Mouse (Mus musculus): ENCODE data around the gene Tcf25. TPM values are rescaled to one million over a fixed set of nuclear protein-coding genes. Genes with fewer than 3 reads are reported as not detected.
"Not testable (repeated sequence)": the region's sequence is repeated elsewhere in the genome, so short reads cannot be mapped to it uniquely, and the experiment has no call there.

Gene Tcf25
- polyA plus RNA-seq, 1 experiment from 2014 or later = 186 TPM

- WGBS = 65% methylated on average over 7 of the region's 7 CpGs
- no peak within 1 kb of the TSS for H3K9ac ChIP-seq
- peak within 1 kb of the TSS; percentile 40 for H3K4me2 ChIP-seq (replicated peaks)
- no peaks in the 10 kb centered on the region for H3K27me3 ChIP-seq
- no peaks in the 10 kb centered on the region for H3K4me1 ChIP-seq
- ATAC-seq (ENCODE audit: insufficient number of reproducible peaks, insufficient read depth, low FRiP score, low TSS enrichment) = no peak
- peaks cover 22% of the 10 kb centered on the region for H3K9me3 ChIP-seq
- no peak within 1 kb of the TSS for H3K27ac ChIP-seq
- no peak within 1 kb of the TSS for H3K4me3 ChIP-seq
- no peaks in the 10 kb centered on the region for H3K36me3 ChIP-seq
Observed at GRCm38 (mm10) chr8:123423441-123423840, 49.9 kb downstream of the Tcf25 start, which contains the start of gene Def8. Gene Def8 (plus strand): TSS chr8:123423527.

GRCm38 (mm10) chr8:123426511-123427509 is 53.3 kb downstream of the Tcf25 start:
- WGBS = 96% methylated on average over 27 of the region's 27 CpGs
- no peaks in the 10 kb centered on the region for H3K27me3 ChIP-seq
- no peak overlapping the region for H3K4me2 ChIP-seq (replicated peaks)
- peaks cover 45% of the 10 kb centered on the region for H3K9me3 ChIP-seq
- H3K36me3 ChIP-seq = no peaks in the 10 kb centered on the region
- H3K4me1 ChIP-seq = no peaks in the 10 kb centered on the region
- H3K4me3 ChIP-seq = no peak overlapping the region
- no peak for ATAC-seq (ENCODE audit: insufficient number of reproducible peaks, insufficient read depth, low FRiP score, low TSS enrichment)
- no peak overlapping the region for H3K9ac ChIP-seq
- no peak overlapping the region for H3K27ac ChIP-seq

- no peaks in the 10 kb centered on the region for H3K36me3 ChIP-seq
- ATAC-seq (ENCODE audit: insufficient number of reproducible peaks, insufficient read depth, low FRiP score, low TSS enrichment) = no peak
- H3K4me2 ChIP-seq (replicated peaks) = no peak overlapping the region
- H3K27me3 ChIP-seq = no peaks in the 10 kb centered on the region
- 94% methylated on average over 24 of the region's 24 CpGs for WGBS
- H3K27ac ChIP-seq = no peak overlapping the region
- H3K4me3 ChIP-seq = no peak overlapping the region
- no peak overlapping the region for H3K9ac ChIP-seq
- no peaks in the 10 kb centered on the region for H3K4me1 ChIP-seq
- H3K9me3 ChIP-seq = peaks cover 54% of the 10 kb centered on the region
Observed at GRCm38 (mm10) chr8:123427639-123428275, 54.2 kb downstream of the Tcf25 start.

DNA sequence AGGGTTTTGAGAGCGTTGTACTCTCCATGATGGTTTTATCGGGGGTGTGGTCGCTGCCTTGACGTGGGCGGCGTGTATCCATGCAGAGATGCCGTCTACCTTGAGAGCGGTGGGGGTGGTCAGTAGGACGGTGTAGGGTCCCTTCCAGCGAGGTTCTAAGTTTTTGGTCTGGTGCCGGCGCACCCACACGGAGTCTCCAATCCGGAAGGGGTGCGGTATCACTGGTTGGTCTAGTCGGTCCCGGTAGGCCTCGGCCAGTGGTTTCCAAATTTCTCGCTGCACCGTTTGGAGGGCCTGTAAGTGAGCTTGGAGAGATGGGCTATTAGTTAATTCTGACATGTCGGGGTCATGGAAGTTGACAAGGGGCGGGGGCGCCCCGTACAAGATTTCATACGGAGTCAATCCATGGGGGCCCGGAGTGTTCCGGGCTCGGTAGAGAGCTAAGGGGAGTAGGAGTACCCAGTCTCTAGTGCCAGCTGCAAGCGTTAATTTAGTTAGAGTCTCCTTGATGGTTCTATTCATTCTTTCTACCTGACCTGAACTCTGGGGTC is 54.9 kb downstream of the Tcf25 start:
- Histone ChIP-seq H3K9ac (no peak overlapping the region), H3K4me2 (replicated peaks) (no peak overlapping the region), H3K27me3 (no peaks in the 10 kb centered on the region), H3K36me3 (no peaks in the 10 kb centered on the region), H3K9me3 (peaks cover 59% of the 10 kb centered on the region), H3K27ac (no peak overlapping the region), H3K4me1 (no peaks in the 10 kb centered on the region), H3K4me3 (no peak overlapping the region)
- WGBS = 97% methylated on average over 29 of the region's 29 CpGs
- no peak for ATAC-seq (ENCODE audit: insufficient number of reproducible peaks, insufficient read depth, low FRiP score, low TSS enrichment)

- Histone ChIP-seq H3K36me3 (no peaks in the 10 kb centered on the region), H3K27ac (no peak overlapping the region), H3K4me1 (no peaks in the 10 kb centered on the region), H3K9ac (no peak overlapping the region), H3K4me2 (replicated peaks) (no peak overlapping the region), H3K27me3 (no peaks in the 10 kb centered on the region), H3K4me3 (no peak overlapping the region), H3K9me3 (peaks cover 61% of the 10 kb centered on the region)
- WGBS = 94% methylated on average over 23 of the region's 23 CpGs
- no peak for ATAC-seq (ENCODE audit: insufficient number of reproducible peaks, insufficient read depth, low FRiP score, low TSS enrichment)
Observed at GRCm38 (mm10) chr8:123428939-123429721, 55.6 kb downstream of the Tcf25 start.

- H3K27ac ChIP-seq = not testable (repeated sequence)
- 97% methylated on average over 15 of the region's 15 CpGs for WGBS
Observed at GRCm38 (mm10) chr8:123429722-123430013, 56.1 kb downstream of the Tcf25 start.

GRCm38 (mm10) chr8:123430936-123431335 is 57.4 kb downstream of the Tcf25 start:
- H3K9me3 ChIP-seq = peaks cover 61% of the 10 kb centered on the region
- H3K4me2 ChIP-seq (replicated peaks); H3K4me1 ChIP-seq; H3K36me3 ChIP-seq; H3K9ac ChIP-seq; H3K27ac ChIP-seq; H3K27me3 ChIP-seq; H3K4me3 ChIP-seq; ATAC-seq (ENCODE audit: insufficient number of reproducible peaks, insufficient read depth, low FRiP score, low TSS enrichment): not testable (repeated sequence)
- 89% methylated on average over 8 of the region's 8 CpGs for WGBS

More at GRCm38 (mm10) chr8:123429722-123430013, 56.1 kb downstream of the Tcf25 start:
- ATAC-seq (ENCODE audit: insufficient number of reproducible peaks, insufficient read depth, low FRiP score, low TSS enrichment); H3K4me3 ChIP-seq; H3K36me3 ChIP-seq; H3K4me2 ChIP-seq (replicated peaks); H3K9ac ChIP-seq; H3K4me1 ChIP-seq; H3K27me3 ChIP-seq: not testable (repeated sequence)
- H3K9me3 ChIP-seq = peaks cover 61% of the 10 kb centered on the region

DNA sequence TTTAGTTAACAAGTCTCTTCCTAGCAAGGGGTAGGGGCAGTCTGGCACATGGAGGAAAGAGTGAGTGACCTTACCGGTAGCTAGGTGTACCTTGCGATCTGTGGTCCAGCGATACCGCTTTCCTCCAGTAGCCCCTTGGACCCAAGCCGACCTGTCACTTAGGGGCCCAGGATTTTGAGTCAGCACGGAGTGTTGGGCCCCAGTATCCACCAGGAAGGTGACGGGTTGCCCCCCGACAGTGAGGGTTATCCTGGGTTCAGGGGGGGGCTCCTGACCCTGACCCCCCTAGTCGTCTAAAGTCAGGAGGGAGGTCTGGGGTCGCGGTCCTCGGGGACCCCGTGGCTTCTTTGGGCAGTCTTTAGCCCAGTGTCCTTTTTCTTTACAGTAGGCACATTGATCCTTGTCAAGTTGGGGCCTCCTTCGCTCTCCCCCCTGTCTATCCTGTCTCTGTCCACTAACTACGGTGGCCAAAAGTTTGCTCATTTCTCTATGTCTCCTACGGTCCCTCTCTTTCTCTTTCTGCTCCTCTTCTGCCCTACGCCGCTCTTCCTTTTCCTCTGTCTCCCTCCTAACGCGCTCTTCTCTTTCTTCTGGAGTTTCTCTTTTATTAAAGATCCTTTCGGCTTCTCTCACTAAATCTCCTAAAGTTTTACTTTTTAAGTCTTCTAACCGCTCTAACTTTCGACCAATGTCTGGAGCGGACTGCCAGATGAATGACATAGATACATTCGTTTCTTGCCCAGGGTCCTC is 58.2 kb downstream of the Tcf25 start:
- no peaks in the 10 kb centered on the region for H3K4me1 ChIP-seq
- peaks cover 56% of the 10 kb centered on the region for H3K9me3 ChIP-seq
- WGBS = 94% methylated on average over 25 of the region's 25 CpGs

DNA sequence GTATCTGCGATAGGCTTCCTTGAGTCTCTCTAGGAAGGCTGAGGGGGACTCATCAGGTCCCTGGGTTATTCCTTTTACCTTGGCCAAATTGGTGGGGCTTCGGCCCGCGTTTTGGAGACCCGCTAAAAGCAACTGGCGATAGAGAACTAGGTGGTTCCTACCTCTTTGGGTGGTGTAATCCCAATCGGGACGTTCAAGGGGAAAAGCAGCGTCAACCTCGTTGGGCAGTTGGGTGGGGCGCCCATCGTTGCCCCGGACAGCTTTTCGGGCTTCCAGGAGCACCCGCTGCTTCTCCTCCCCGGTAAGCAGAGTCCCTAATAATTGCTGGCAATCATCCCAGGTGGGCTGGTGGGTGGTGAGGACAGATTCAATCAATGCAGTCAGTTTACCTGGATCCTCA is 58.8 kb downstream of the Tcf25 start:
- peaks cover 50% of the 10 kb centered on the region for H3K9me3 ChIP-seq
- H3K27me3 ChIP-seq = no peaks in the 10 kb centered on the region
- no peaks in the 10 kb centered on the region for H3K4me1 ChIP-seq
- H3K4me3 ChIP-seq = no peak overlapping the region
- no peak overlapping the region for H3K4me2 ChIP-seq (replicated peaks)
- H3K36me3 ChIP-seq = no peaks in the 10 kb centered on the region
- no peak for ATAC-seq (ENCODE audit: insufficient number of reproducible peaks, insufficient read depth, low FRiP score, low TSS enrichment)
- WGBS = 96% methylated on average over 16 of the region's 16 CpGs
- no peak overlapping the region for H3K27ac ChIP-seq
- H3K9ac ChIP-seq = no peak overlapping the region

More for the DNA sequence above, 58.2 kb downstream of the Tcf25 start:
- Histone ChIP-seq H3K9ac (no peak overlapping the region), H3K36me3 (no peaks in the 10 kb centered on the region), H3K4me3 (no peak overlapping the region), H3K4me2 (replicated peaks) (no peak overlapping the region), H3K27me3 (no peaks in the 10 kb centered on the region), H3K27ac (no peak overlapping the region)
- no peak for ATAC-seq (ENCODE audit: insufficient number of reproducible peaks, insufficient read depth, low FRiP score, low TSS enrichment)

GRCm38 (mm10) chr8:123433241-123433974 is 59.9 kb downstream of the Tcf25 start:
- H3K4me2 ChIP-seq (replicated peaks); ATAC-seq (ENCODE audit: insufficient number of reproducible peaks, insufficient read depth, low FRiP score, low TSS enrichment); H3K27me3 ChIP-seq; H3K27ac ChIP-seq; H3K4me3 ChIP-seq; H3K4me1 ChIP-seq; H3K36me3 ChIP-seq; H3K9ac ChIP-seq: not testable (repeated sequence)
- 96% methylated on average over 47 of the region's 47 CpGs for WGBS
- peaks cover 40% of the 10 kb centered on the region for H3K9me3 ChIP-seq
